Mouse (Mus musculus): ENCODE results near the gene Ifnl3.
A peak's percentile ranks its signal among the peaks of the same experiment; 100 is the strongest.
"Not testable (repeated sequence)": the region's sequence is repeated elsewhere in the genome, so short reads cannot be mapped to it uniquely, and the experiment has no call there.

Ifnl3 gene

DNA sequence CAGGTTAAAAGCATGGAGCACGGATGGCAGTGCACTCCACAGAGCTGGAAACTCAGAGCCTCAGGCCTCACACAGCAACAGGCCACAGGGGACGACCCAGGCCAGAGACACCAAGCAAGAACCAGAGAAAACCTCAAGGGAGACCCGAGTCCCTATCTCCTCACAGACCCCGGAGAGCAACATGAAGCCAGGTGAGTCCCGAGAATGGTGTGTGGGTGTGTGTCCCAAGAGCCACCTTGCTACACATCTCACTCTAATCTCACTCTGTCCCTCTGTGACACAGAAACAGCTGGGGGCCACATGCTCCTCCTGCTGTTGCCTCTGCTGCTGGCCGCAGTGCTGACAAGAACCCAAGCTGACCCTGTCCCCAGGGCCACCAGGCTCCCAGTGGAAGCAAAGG is at the start of gene Ifnl3:
Gene Ifnl3, plus strand, starts transcription at position 301 of the 400 bp plus-strand sequence.
- DNase-seq (ENCODE audit: low read depth): not testable (repeated sequence)

DNA sequence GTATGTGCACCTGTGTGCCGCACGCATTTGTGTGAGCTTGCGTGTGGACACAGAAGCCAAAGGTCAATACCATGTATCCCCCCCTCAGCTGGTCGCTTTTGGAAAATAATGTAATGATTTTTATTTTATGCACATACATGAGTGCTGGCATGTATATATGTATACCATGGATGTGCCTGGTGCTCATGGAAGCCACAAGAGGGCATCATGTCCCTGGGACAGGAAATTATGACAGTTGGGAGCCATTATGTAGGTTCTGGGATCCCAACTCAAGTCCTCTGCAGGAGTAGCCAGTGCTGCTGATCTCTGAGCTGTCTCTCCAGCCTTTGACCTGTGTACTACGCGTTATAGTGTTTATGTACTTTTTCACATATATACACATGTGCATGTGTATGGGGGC is 46.4 kb upstream of the Ifnl3 start:
- DNase-seq (ENCODE audit: low read depth): no peak

DNA sequence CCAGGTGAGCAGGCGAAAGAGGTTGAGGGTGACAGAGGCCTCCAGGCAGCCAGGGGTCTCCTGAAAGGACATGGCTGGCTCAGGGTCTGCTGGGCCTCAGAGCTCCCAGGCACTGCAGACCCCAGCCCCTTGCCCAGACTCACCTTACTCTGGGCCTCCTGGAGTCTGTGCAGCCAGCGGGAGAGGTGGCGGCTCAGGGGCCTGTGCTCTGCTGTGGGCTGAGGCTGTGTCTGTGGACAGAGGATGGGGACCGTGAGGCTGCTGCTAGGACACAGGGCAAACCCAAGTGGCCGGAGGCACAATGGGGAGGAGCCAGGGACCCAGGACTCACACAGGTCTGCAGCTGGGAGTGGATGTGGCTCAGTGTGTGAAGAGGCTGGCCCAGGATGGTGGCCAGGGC is 45.3 kb upstream of the Ifnl3 start:
- no peak for DNase-seq (ENCODE audit: low read depth)

DNA sequence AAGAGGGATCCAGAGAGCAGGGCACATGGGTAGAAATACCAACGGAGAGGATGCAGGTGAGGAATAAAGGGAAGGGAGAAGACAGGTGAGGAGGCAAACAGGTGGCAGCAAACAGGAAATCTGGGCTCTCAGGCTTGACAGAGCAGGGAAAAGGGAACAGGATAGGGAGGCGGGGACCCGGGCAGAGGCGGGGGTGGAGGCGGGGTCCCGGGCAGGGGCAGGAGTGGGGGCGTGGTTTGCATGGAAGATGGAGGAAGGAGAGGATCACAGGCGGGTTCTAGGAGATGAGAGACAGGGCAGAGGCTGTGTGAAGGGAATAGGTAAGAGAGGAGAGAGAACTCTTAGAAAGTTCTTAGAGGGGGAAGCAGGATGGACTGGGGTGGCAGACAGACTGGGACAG is 43.8 kb upstream of the Ifnl3 start:
- DNase-seq (ENCODE audit: low read depth): no peak

DNA sequence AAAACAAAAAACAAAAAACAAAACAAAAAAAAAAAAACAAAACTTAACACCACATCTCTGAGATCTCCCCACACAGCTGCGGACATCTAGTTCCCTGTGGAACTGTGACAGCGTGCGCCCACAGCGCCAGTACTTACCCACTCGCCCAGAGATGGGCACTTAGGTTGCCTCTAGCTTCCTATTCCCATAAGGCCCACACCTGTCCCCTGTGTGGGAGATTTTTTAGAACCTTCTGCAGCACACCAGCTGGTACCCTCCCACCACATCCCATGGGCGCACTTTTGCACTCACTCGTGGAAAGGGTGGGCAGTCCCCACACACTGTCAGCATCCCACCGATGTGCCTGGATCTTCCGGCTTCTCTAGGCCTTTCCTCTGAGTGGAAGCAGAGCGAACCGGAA is 39.8 kb upstream of the Ifnl3 start:
- no peak for DNase-seq (ENCODE audit: low read depth)

DNA sequence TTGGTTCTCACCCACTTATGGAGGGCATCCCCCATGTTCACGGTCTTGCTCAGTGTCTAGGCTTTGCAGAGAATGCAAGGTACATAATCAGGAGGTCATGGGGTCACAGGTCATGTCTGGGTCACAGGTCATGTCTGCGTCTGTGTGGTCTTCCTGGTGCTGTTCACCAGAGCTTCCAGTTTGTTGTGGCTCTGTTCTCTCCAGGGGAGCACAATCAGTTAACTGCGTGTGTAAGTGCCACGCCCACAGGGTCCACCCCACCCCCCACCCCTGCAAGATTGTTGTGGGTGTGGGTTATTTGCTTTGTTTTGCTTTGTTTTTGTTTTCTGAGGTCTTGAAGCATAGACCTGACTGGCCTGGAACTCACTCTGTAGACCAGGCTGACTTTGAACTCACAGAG is 38.4 kb upstream of the Ifnl3 start:
- DNase-seq (ENCODE audit: low read depth): no peak

DNA sequence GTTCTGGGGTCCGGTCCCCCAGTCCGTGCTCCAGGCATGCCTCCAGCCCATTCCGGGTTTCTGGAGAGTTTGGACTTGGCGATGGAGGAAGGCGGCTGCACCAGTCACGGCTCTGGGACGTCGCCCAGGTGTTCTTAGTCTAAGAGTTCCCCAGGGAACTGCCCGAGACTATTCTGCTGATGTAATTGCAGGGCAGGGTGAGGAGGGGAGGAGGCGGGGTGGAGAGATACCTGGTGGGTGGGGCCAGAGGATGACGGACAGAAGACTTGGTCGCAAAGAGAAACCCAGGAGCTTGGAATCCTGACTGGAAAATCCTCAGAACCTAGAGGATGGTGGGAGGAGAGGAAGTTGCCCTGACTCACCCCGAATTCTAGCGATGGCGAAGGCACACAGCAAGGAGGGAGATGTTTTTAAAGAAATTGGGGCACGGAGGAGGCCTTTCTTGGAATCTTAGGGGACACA is 34.6 kb upstream of the Ifnl3 start:
- no peak for DNase-seq (ENCODE audit: low read depth)

DNA sequence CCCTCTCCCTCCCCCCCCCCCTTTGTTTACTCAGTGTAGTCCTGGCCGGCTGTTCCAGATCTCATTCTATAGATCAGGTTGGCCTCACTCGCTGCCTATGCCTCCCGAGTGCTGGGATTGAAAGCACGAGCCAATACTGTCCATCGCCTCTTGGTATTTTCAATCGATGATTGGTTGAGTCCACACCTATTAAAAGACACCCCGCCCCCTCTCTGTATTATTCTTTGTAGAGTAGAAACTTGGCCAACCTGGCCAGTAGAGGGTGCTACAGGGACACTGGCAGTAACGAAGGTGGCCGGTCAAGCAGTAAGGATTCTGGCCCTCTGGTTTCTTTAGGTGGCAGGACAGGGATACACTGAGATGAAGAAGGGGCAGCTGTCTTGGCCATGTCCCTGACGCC is 32.2 kb upstream of the Ifnl3 start:
- DNase-seq (ENCODE audit: low read depth): peak; percentile 81

DNA sequence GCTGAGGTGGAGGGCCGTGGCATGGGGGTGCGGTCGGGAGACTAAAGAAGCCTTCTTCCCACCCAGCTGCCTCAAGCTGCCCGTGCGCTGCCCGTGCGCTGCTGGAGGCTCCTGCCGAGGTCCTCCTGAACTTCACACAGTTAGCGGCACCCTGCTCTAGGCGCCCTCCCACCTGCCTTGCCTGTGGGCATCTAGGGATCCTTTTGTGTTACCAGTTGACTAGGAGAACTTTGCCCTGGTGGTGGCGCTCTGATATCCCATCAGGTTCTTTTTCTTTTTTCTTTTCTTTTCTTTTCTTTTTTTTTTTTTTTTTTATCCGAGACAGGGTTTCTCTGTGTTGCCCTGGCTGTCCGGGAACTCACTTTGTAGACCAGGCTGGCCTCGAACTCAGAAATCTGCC is 31.7 kb upstream of the Ifnl3 start:
- peak; percentile 23 for DNase-seq (ENCODE audit: low read depth)

DNA sequence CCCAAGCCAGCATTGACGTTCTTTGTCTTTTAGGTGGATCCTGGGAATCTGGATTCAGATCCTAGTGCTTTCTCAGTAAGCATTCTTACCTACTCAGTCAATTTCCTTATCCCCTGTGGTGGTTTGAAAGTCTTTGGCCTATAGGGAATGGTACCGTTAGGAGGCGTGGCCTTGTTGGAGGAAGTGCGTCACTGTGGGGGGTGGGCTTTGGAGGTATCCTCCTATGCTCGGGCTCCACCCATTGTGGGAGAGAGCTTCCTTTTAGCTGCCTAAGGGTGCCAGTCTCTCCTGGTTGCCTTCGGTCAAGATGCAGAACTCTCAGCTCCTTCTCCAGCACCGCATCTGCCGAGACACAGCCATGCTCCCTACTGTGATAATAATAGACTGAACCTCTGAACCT is 30.3 kb upstream of the Ifnl3 start:
- no peak for DNase-seq (ENCODE audit: low read depth)

DNA sequence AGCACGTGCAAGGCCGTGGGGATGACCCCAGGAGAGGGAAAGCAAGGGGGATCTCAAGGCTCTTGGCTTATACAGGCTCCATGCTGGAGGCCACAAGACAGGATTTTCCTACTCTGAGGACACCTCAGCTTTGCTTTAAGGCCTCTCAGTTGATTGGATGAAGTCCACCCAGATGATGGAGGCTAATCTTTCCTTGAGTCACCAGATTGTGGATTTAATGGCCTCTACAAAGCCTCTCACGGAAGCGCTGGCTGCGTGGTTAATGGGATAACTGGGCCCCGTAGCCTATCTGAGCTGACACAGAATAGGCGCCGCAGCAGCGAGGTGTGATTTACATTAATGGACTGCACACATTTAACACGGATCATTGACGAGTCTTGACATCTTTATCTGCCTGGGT is 27.2 kb upstream of the Ifnl3 start:
- no peak for DNase-seq (ENCODE audit: low read depth)

DNA sequence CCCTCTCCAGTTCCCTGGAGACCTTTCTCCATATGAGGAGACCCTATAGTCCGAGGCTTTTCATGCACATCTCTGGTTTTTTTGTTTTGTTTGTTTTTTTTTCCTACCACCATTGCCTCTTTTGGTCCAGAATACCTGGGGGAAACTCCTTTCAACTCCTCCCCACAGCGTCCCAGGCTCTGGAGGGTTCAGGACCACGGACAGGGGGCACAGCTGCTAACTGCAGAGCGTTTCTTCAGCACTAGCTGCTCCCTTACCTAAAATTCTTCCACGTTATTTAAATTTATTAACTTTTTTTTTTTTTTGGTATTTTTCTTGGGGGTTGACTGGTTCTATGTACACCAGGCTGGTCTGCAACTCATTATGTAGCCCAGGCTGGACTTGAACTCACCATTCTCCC is 17.1 kb upstream of the Ifnl3 start:
- peak; percentile 29 for DNase-seq (ENCODE audit: low read depth)

DNA sequence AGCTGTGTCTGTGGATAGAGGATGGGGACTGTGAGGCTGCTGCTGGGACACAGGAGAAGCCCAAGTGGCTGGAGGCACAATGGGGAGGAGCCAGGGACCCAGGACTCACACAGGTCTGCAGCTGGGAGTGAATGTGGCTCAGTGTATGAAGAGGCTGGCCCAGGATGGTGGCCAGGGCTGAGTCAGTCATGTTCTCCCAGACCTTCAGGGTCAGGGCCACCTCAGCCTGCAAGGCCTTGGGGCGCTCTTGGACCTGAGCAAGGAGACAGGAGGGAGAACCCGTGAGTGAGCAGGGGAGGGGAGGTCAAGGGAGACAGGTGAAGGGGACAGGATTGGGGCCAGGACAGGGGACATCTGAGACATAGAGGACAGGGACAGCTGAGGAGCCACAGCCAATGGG is 13.5 kb upstream of the Ifnl3 start:
- not testable (repeated sequence) for DNase-seq (ENCODE audit: low read depth)

DNA sequence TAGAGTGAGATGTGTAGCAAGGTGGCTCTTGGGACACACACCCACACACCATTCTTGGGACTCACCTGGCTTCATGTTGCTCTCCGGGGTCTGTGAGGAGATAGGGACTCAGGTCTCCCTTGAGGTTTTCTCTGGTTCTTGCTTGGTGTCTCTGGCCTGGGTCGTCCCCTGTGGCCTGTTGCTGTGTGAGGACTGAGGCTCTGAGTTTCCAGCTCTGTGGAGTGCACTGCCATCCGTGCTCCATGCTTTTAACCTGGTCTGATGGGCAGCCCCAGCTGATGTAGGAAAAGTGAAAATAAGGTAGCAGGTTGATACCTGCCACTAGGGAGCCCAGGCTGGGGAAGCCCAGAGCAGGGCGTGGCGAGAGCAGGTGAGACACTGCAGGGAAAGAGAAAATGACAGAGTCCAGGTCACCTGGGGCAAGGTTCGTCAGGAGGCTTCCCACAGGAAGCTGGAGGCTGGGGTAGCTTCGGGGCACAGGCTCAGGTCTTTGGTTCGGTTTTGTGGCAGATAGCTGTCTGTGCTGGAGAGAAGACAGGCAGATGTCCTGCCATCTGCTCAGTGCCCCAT is 12.1 kb upstream of the Ifnl3 start, which contains the start of gene Ifnl2:
Gene Ifnl2, minus strand, starts transcription at position 51 of the 570 bp plus-strand sequence.
- not testable (repeated sequence) for DNase-seq (ENCODE audit: low read depth)

DNA sequence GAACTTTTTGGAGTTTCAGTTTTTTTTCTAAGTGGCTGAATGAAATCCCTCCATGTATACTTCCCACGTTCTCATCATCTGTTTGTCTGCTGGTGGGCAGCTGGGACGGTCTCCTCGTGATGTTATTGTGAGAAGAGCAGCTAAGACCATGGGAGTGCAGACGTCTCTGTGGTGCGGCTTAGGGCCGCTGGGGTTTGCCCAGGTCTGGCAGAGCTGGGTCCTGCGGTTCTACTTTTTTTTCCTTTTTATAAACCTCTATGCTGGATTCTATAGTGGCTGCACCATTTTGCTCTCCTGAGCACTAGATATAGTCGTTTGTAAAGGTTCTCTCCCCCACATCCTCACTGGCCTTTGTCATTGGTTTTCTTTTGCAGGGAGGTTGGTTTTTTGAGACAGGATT is 11.2 kb upstream of the Ifnl3 start:
- DNase-seq (ENCODE audit: low read depth): no peak

DNA sequence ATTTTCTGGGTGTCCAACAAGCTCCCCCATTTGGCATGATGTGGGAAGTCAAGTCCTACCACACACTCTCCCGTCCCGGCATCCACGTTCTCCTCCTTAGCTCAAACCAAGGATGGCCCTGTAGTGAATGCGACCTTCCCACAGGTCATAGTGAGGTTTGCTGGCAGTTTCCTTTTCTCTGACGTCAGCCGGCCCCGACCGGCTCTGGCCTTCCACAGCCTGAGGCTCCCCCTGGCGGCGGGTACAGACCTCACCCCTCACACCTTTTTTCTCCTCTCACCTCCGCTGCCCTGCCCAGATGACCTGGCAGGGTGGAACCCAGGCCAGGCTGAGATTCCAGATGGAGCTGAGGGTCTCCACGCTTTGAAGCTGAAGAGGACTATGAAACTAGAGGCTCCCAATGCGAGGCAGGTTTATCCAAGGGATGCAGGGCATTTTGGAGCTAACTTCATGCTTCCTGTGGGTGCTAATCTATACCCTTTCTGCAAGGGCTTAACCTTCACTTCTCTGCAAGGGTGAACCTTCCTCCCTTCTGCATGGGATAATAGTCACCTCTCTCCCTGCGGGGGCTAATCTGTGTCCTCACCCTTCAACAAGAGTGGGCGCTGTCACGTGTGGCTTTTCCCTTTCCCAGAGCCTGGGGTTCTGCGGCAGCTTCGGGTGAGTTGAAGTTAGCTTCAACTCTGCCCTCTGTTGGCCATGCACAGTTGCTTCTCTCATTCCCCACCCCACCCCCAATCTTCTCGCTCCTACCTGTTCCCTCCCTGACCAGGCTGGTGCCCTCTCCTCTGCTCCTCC is 5.5 kb downstream of the Ifnl3 start:
- DNase-seq (ENCODE audit: low read depth): peak; percentile 94

DNA sequence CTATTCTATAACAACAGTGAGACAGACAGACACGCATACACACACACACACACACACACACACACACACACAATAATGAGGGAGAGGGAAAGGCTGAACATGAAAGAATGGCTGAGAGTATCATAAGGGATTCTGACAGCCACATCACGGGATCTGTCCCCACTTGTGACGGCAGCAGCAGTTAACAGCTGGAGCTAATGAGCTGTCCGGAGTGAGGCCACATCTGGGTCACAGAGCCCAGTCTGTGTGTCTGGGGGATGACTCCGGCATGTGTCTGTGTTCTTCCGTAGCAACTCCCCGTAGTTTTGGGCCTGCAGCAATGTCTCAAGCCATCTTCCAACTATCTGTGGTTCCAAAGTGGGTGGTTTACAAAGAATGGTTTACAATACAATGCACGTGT is 9.4 kb downstream of the Ifnl3 start:
- no peak for DNase-seq (ENCODE audit: low read depth)

DNA sequence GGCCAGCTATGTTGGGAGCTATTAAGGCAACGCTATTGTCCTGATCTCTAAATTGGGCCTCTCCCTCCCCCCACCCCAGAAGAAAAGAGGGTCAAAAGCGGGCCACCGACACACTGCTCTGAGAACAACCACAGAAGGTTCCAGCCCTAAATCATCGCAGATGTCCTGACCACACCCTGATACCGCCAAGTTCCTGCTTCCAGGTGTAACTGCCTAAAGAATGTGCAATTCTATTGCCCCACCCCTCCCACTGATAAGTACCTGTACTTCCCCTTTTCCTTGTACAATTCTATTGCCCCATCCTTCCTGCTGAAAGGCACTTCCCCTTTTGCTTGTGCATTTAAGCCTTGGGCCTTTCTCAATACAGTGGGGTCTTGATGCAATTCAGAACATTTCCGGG is 16.2 kb downstream of the Ifnl3 start:
- not testable (repeated sequence) for DNase-seq (ENCODE audit: low read depth)

DNA sequence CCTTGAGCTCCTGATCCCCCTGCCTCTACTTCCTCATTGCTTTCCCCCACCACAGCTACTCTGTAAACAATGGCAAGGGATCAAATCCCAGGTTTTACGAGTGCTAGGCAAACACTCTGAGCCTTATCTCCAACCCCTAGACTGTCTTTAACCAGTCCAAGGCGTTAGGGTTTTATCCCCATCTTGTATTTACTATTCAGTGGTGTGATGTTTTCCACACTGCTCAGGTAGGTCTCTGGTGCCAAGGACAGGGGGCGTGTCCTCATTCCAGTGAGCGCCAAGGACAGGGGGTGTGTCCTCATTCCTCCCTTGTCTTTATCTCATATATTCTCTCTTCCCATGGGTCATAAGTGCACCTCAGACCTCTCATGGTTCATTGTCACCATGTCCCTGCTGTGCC is 17.9 kb downstream of the Ifnl3 start, which contains the start of gene Sycn:
Gene Sycn, plus strand, starts transcription at position 360 of the 400 bp plus-strand sequence.
- no peak for DNase-seq (ENCODE audit: low read depth)

DNA sequence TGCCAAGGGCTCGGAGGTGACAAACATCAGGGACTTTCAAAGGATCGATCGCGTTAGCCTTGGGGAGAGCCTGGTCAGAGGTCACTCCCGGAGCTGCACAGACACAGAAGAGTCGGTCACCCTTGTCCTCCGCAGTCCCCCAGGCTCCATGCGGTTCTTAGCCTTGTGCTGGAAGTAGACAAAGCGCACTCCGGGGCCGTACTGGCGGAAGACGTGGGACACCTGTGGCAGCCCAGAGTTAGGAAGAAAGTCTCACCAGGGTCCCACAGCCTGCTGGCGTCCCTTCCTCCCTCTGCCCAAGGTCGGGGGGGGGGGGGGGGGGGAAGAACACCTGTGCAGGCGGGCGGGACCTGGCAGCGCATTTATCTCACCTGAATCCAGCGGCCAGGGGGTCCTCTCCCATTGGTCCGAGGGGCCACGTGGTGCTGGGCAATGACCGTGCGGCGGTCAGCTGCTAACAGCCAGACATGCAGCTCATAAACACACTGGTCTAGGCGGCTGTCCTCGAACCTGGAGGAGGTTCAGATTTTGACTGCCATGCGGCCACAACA is 21.5 kb downstream of the Ifnl3 start:
- no peak for DNase-seq (ENCODE audit: low read depth)

DNA sequence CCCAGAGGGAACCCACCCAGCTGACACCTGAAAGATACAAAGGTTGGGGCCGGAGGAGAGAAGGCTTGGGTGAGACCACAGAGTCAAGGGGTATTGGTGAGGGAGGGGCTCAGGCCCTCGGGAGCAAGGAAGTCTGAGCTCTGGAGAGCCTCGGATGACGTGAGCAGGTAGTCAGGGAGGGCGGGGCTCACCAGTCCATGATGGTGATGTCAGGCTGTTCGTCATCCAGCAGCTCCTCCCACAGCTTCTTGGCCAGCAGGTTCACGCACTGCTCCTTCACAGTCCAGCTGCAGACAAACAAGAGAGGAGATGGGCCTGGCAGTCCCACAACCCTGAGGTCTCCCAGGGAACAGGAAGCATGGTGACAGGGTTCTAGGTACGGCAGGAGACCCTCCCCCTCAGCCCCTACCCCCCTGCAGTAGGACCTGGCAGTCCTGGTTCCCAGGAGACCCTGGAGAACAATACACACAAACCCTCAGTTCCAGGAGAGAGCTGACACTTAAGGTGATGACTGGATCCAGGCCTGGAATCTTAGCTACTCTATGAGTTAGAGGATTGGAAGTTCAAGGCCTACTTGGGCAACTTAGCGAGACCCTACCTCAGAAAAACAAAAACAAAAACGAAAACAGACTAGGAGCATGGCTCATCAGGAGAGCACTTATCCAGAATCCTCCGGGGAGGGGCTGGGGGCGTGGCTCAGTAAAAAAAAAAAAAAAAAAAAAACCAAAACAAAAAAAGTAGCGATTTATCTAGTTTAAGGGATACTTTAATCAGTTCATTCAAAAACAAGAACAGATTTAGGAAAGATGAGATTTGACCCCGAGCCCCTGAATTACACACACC is 22.6 kb downstream of the Ifnl3 start:
- DNase-seq (ENCODE audit: low read depth): peak; percentile 42

DNA sequence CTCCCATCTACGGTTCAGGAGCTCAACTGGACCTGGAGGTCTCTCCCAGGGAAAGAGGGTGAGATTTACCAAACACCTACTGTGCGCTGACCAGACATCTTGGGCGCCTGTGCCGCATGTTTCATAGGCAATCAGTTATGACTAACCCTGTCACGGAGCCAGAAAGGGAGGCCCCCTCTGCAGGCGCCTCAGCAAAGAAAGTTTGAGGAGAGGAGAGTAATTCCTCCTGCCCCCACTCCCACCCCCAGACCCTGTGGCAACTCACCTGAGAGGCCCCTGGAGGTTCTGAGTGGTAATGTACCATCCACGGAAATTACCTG is 23.2 kb downstream of the Ifnl3 start:
- DNase-seq (ENCODE audit: low read depth): no peak

DNA sequence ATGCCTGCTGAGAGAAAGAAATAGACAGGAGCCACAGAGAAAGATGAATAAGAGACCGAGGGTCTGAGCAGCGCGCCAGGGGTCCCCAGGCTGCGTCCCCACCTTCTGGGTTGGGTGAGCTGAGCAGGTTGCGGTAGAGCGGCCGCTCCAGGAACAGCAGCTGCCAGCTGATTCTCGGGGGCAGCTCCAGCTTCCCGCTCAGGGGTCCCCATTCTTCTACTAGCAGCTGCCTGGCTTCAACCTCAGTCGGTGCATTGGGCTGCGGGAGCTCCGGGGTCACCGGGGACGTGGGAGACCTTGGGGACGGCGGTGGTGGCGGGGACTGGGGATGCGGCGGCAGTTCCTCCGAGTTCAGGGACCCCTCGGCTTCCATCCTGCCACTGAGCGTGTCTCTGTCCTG is 24.0 kb downstream of the Ifnl3 start:
- DNase-seq (ENCODE audit: low read depth): no peak

Data from induced T-regulatory cell, adult 2 months (primary cell).